Mouse (Mus musculus) E14TG2a.4 (cell line): ENCODE measurements at regions not wholly inside any gene's neighbourhood (a gene's known extent, or its start where the extent isn't known, plus 50 kb on each side); places are given as distances from the start of the nearest gene placed in this dataset.

ENCODE experiments used
- CTCF ChIP-seq: conservative IDR thresholded peaks from 2 replicates; pipeline ENCODE4 v1.5.1; 2014; ENCODE audit warnings: low read length
- NANOG ChIP-seq: IDR thresholded peaks from 2 replicates; pipeline ENCODE4 v1.6.1; 2014; ENCODE audit warnings: borderline replicate concordance, low read length, mixed read lengths

DNA sequence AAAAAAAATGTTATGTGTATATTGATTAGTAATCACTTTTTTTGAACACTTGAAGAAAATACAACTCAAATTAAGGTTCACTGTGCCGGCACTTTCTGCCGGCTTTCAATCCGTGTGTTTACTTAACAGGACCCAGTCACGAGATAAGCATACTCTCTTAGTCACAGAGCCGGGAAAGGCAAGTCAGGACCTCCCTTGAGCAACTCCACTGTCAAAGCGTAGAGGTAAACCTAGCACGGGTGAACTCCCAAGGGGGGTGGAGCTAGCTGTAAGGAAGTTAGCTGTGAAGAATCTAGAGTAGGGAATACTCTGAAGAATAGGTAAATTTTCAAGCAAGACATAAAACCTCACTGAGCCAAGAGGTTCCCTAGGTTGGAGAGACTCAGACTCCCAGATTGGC, 164.0 kb upstream of the Lnx1 start:
- no peak for TF ChIP-seq CTCF
- no peak for TF ChIP-seq NANOG
